Mouse (Mus musculus): ENCODE measurements around the gene Gpr68. TPM values are rescaled to one million over a fixed set of nuclear protein-coding genes. Genes with fewer than 3 reads are reported as not detected.

Gene Gpr68
- 10 to 100 TPM; 55.7 to 78.7 TPM for polyA plus RNA-seq (2017; shearing (Covaris generic))

- ATAC-seq = no peak
These were observed at the start of gene Gpr68 for GRCm38 (mm10) chr12:100907598-100908297. Gene Gpr68, minus strand, starts transcription at chr12:100908198.

GRCm38 (mm10) chr12:100957257-100957656, 49.3 kb upstream of the Gpr68 start:
- ATAC-seq = no peak

DNA sequence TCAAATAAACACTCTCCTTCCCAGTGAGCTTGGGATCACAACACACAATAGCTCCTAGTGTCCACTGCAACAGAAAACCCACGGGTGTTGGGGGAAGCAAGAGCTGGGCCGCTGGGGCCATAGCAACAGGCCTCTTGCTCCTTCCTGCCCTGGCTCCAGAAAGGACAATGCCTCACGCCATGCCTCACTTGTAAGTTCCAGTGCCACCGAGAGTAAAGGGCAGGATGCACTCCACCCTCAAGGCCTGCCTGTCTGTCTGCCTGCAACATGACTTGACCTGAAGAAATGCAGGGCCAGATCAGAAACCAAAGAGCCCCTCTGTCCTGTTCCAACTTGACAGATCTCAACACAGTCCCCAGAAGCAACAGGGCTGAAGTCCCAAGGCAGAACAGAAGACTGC, 48.8 kb upstream of the Gpr68 start:
- no peak for ATAC-seq

- ATAC-seq = no peak
These were observed 48.0 kb upstream of the Gpr68 start for GRCm38 (mm10) chr12:100956028-100956427.

DNA sequence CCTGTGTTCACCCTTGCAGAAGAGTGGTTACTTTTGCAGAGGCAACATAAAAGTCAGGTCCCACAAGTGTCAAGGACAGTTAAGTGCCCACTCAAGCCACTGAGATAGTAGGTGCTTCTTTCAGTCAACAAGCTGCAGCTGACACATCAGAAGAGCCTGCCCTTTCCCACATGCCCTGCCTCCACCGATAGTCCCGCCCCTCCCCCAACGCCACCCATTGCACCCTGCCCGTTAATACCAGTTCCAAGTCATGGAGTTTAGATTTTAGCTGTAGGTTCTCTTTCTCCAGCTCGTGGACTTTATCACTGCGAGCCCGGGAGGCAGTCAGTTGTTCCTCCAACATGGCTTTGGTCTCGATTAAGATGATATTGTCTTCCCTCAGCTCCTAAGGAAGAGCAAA, 45.9 kb upstream of the Gpr68 start:
- ATAC-seq = no peak

GRCm38 (mm10) chr12:100952193-100952931, 44.4 kb upstream of the Gpr68 start:
- peak; percentile 81 for ATAC-seq

GRCm38 (mm10) chr12:100949146-100949545, 41.1 kb upstream of the Gpr68 start:
- ATAC-seq = no peak

DNA sequence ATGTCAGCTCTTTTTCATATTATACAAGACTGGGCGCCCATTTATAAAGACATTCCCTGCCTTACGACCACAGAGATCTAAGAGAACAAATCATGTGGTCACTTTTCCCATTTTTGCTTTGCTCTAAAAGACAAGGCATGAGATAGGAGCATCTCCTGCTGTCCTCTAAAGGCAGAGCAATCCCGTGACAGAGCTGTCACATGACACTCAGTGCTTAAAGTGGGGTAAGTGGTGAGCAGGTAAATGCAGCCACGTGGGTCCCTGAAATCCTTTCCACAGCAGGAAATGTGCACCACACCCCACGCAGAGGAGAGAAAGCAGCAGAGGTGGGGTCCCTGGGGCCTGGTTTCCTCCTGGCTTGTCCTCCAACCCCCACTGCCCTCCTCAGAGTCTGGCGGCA, 40.0 kb upstream of the Gpr68 start:
- no peak for ATAC-seq

DNA sequence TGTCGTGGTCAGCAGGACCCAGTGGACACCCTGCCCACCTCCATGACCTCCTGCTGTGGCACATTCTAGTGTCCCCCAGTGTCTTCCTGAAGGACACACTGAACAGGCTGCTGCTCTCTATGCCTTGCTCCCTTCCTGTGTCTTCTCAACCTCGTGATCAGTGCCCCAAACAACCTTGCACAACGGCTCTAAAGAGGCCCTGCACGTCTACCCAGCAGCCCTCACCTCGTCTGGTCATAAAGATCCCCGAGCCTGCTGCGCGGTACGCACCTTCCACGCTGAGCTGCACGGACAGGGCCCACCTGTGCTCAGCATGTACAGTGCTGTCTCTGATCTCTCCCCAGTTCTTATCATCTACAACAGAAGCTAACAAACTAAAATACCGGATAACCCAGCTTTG, 38.0 kb upstream of the Gpr68 start:
- ATAC-seq = no peak

GRCm38 (mm10) chr12:100945501-100945900, 37.5 kb upstream of the Gpr68 start:
- ATAC-seq = no peak

DNA sequence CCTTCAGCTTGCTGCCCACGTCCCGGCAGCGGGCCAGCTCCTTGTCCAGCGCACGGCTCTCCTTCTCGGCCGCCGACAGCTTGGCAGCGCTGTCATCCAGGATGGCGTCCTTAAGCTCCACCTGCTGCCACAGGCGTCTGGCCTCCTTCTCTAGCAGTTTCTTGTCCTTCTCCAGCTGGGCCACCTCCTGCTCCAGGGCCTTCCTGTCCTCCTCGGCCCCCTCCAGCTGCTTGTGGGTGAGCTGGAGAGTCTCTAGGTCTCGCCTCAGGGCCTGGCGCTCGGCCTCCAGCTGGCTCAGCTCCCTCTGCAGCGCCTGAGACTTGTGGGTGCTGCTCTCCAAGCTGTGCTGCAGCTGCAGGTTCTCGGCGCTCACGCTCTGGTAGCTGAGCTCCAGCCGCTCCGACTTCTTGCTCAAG, 36.9 kb upstream of the Gpr68 start:
- no peak for ATAC-seq

GRCm38 (mm10) chr12:100943146-100943545, 35.1 kb upstream of the Gpr68 start:
- ATAC-seq = no peak

DNA sequence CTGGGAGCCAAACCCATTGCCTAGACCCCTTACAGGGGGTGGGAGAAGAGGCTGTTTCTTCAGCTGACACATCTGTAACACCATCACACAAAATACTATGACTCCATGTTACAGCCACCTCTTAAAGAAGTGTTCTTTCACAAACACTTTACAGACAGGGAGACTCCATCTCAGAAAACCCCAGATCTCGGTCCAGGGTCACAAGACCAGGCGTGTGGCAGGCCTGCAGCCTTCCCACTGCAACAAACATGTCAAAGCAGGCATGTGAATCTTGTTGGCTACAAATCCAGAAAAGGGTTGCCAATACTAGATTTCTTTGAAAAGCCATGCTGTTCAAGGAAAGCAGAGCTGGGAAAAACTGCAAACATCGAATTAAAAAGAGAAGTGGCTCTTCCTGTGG, 33.4 kb upstream of the Gpr68 start:
- ATAC-seq = no peak

GRCm38 (mm10) chr12:100937441-100938360, 29.7 kb upstream of the Gpr68 start:
- ATAC-seq = no peak

GRCm38 (mm10) chr12:100936737-100937136, 28.7 kb upstream of the Gpr68 start:
- no peak for ATAC-seq

DNA sequence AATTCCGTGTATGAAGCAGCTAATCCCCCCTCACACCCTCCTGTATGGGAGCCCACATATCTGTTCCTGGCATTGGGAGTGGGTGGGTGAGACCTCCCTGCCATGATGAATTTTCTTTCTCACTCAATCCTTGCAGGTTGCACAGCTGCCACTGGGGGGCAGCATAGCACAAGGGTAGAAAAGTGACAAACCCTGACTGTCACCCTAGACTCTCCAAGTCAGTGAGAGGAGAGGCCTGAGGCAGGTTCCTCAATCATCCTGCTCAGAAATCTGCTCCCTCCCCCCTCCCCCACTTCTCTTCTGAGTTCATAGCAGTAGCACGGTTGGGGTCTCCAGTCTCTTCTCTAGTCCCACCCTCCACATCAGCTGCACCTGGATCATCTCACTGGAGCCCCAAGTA, 28.1 kb upstream of the Gpr68 start:
- peak; percentile 66 for ATAC-seq

DNA sequence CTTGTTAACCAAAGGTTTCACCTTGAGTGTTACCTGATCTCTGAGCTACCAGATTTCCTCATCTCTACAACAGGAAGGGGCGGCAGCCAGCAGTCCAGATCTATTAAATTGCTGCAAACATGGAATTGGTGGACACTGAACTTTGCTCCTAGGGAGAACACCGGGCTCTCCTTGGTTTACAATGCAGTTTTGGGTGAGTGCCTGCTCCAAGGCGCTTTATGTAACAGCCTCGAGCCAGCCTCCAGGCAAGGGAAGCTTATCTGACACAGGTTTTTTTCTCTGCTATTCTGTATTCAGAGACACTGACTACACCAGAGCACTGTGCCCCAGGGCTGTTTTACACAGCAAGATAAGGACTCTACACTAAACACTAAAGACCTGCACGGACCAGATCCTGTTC, 26.8 kb upstream of the Gpr68 start:
- ATAC-seq = no peak

DNA sequence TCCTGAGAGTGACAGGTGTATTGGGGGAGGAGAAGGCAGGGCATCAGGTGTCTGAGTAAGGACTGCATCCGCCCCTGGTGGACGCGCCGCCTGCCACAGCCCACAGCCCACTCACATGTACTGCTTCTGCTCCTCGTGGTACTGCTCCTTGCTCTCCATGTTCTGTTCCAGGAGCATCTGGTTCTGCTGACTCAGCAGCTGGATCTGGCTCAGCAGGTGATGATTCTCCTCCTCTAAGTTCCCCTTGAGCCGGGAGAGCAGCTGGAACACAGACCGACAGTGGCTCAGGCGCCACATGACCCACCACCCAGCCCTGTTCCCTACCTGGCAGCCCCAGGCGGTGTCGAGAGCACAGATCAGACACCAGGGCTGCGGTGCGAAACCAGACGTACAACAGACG, 23.7 kb upstream of the Gpr68 start:
- no peak for ATAC-seq

DNA sequence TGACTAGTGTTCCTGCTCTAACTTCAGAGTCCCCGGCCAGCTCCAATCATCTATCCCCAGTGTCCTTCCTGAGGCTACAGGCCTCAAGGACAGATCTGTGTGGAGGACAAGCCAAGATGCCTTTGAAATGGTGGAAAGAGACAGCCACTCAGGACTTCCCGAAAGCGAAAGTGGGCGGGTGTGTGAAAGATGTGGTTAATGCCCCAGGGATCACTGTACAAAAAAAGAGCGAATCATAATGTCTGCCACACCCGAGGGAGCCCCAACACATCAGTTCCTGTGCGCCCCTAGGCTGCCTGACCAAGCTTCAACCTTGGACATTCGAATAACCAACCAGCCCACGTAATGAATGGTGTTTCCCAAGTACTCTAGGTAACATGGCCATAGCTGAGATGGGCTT, 20.3 kb upstream of the Gpr68 start:
- ATAC-seq = no peak

DNA sequence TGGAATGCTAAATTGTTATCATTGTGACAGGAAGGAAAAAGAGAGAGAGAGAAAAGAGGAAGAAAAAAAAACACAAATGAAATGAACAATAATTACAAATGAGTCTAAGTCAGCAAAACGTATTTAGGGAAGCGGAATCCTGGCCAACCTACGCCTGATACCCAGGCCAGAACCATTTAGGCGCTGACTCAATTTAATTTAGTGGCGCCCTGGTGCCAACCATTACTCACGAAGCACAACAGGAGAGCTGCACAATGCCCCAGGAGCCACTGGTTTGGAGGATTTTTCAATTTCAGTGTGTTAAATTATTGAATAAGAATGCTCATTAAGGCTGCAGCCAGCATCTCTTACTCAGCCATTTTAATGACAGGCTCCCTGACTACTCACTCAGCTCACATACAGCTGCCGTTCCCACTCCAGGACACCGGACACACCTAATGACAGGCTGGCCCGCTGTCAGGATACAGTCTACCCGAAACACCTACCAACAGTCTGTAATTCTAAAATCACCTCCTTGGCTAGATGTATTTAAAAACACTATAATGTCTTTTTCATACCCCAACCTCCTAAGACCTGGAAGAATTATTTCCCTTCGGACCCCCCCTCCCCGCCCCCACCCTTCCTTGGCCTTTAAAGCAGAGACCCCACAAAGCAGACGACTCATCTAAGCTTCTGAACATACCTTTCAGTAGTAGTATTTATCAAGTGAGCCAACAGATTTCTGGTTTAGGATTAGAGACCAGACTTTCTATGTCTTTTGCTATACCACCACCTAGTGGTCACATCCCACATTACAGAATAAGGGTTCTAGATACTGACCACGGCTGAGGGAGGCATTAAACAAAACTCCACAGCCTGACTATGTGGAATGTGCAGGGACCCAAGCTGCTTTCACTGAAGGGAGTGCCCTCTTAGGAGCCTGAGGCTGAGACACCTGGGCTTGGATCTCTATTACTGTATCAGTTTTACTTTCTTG, 17.9 kb upstream of the Gpr68 start:
- peak; percentile 56 for ATAC-seq

DNA sequence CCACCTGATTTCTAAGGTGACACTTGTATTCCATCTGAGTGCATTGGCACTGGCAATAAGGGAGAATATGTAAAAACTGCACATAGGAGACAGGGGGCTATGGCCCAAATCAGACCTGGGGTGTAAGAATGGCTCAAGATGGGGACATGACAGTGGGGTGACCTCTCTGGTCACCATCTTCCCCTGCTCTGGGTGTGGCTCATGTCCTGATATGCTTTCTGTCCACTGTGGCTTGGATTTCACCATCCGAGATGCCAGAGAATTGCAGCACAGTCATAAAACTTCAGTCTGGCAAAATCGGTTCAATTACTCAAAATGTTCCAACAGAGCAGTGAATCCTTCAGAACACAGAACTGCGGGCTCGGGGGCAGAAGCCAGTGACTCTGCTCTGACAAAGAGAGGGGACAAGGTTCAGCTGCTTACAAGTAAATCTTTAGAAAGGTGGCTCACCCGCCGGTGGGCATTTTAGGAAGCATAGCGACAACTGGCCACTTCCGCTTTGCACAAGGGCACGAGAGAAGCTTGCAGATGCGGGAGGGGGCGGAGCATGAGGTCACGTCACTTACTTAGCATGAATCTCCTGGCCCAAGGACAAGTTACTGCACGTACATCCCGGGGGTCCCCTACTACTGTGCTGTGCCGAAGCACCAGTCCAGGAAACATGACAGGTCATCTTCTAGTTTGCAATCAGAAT, 16.8 kb upstream of the Gpr68 start:
- ATAC-seq = no peak

Measured in activated CD4-positive, CD25-positive, alpha-beta regulatory T cell, adult 4 months (primary cell).